Mouse (Mus musculus) frontal cortex, adult 2 months (tissue): ENCODE results near the gene Vmn1r222. TPM values are rescaled to one million over a fixed set of nuclear protein-coding genes. Genes with fewer than 3 reads are reported as not detected.
"Not testable (repeated sequence)": the region's sequence is repeated elsewhere in the genome, so short reads cannot be mapped to it uniquely, and the experiment has no call there.

Experiments used
- DNase-seq, 2 experiments: peaks; one replicate each; pipeline ENCODE4 v3.0.0; 2022; ENCODE audit warnings: low spot score in 1 of 2; ENCODE audit errors: extremely low spot score in 1 of 2
- polyA plus RNA-seq: library from polyadenylated mRNA; depleted of rRNA; stranded (reverse); fragments of >200 nt; gene quantifications from 2 replicates; pipeline ENCODE4 v1.2.3, GENCODE M21; 2012; rRNA removed

Gene Vmn1r222
- polyA plus RNA-seq: not detected in 2 replicates

GRCm38 (mm10) chr13:23235847-23236246 lies at the start of gene Vmn1r222:
Gene Vmn1r222, minus strand, starts transcription at chr13:23235947.
- DNase-seq: not testable (repeated sequence)

- peak in 1 of 2 experiments; percentile 83 for DNase-seq
Observed at GRCm38 (mm10) chr13:23285191-23285920, 49.6 kb upstream of the Vmn1r222 start.

GRCm38 (mm10) chr13:23279992-23280391 lies 44.2 kb upstream of the Vmn1r222 start:
- DNase-seq: no peak

- no peak for DNase-seq
Observed at GRCm38 (mm10) chr13:23279576-23279975, 43.8 kb upstream of the Vmn1r222 start.

- DNase-seq: peak; percentile 41 to 84
Observed at GRCm38 (mm10) chr13:23270321-23271101, 34.8 kb upstream of the Vmn1r222 start.

GRCm38 (mm10) chr13:23269681-23270080 lies 33.9 kb upstream of the Vmn1r222 start:
- peak in 1 of 2 experiments; percentile 25 for DNase-seq

GRCm38 (mm10) chr13:23269127-23269526 lies 33.4 kb upstream of the Vmn1r222 start:
- DNase-seq: peak in 1 of 2 experiments; percentile 53

GRCm38 (mm10) chr13:23268606-23269005 lies 32.9 kb upstream of the Vmn1r222 start:
- DNase-seq: not testable (repeated sequence)

- peak; percentile 21 to 31 for DNase-seq
Observed at GRCm38 (mm10) chr13:23258546-23259048, 22.9 kb upstream of the Vmn1r222 start.

GRCm38 (mm10) chr13:23246834-23247233 lies 11.1 kb upstream of the Vmn1r222 start, which contains the start of gene Vmn1r223:
Gene Vmn1r223, plus strand, starts transcription at chr13:23247134.
- not testable (repeated sequence) for DNase-seq

- not testable (repeated sequence) for DNase-seq
Observed at GRCm38 (mm10) chr13:23213827-23214226, 21.9 kb downstream of the Vmn1r222 start, which contains the start of gene Vmn1r221. Gene Vmn1r221, plus strand, starts transcription at chr13:23214127.

- not testable (repeated sequence) for DNase-seq
Observed at GRCm38 (mm10) chr13:23203885-23204284, 31.9 kb downstream of the Vmn1r222 start.

- DNase-seq: no peak
Observed at GRCm38 (mm10) chr13:23187875-23188274, 47.9 kb downstream of the Vmn1r222 start, which contains the start of gene Vmn1r220. Gene Vmn1r220, minus strand, starts transcription at chr13:23187975.

Other genes starting within 250 kb of the Vmn1r222 start
- gene Vmn1r213, start 228.3 kb downstream of the Vmn1r222 start, polyA plus RNA-seq: not detected in 2 replicates
- not detected in 2 replicates for gene Vmn1r214, start 205.5 kb downstream of the Vmn1r222 start, polyA plus RNA-seq
- gene Vmn1r215, start 167.9 kb downstream of the Vmn1r222 start, polyA plus RNA-seq: not detected in 2 replicates
- not detected in 2 replicates for gene Vmn1r217, start 117.7 kb downstream of the Vmn1r222 start, polyA plus RNA-seq
- gene Vmn1r218, start 102.8 kb downstream of the Vmn1r222 start, polyA plus RNA-seq: not detected in 2 replicates
- gene Vmn1r219, start 76.6 kb downstream of the Vmn1r222 start, polyA plus RNA-seq: not detected in 2 replicates
- not detected in 2 replicates for gene Vmn1r220, start 48.0 kb downstream of the Vmn1r222 start, polyA plus RNA-seq
- gene Vmn1r221, start 21.8 kb downstream of the Vmn1r222 start, polyA plus RNA-seq: not detected in 2 replicates
- not detected in 2 replicates for gene Vmn1r223, start 11.2 kb upstream of the Vmn1r222 start, polyA plus RNA-seq
- 16.4 and 18.5 TPM in 2 replicates for gene Zfp322a, start 133.3 kb upstream of the Vmn1r222 start, polyA plus RNA-seq
- 7.6 TPM in 2 replicates for gene Abt1, start 187.9 kb upstream of the Vmn1r222 start, polyA plus RNA-seq
- gene Btn1a1, start 230.0 kb upstream of the Vmn1r222 start, polyA plus RNA-seq: 0.06 and 0.13 TPM in 2 replicates